Mouse (Mus musculus) liver, embryonic 16.5 days (tissue): ENCODE measurements at regions not wholly inside any gene's neighbourhood (a gene's known extent, or its start where the extent isn't known, plus 50 kb on each side); places are given as distances from the start of the nearest gene placed in this dataset.

Source experiments
- ATAC-seq: fragments of 200-750 bp; cut with Nextera tagmentation; 2 replicates; pipeline ENCODE4 v1.8.0; 2017; ENCODE audit warnings: low read depth, mild to moderate bottlenecking, moderate number of reproducible peaks, moderate library complexity
- H3K27ac ChIP-seq: fragments of 300-500 bp; sonication (generic); 2 replicates; pipeline ENCODE4 v1.5.1; 2014; ENCODE audit warnings: mild to moderate bottlenecking, low read length
- H3K27me3 ChIP-seq: fragments of 300-500 bp; sonication (generic); 2 replicates; pipeline ENCODE4 v1.6.1; 2014; ENCODE audit warnings: low read depth, low read length, mixed read lengths; ENCODE audit not compliant: control insufficient read depth, insufficient read depth
- H3K36me3 ChIP-seq: fragments of 300-500 bp; sonication (generic); 2 replicates; pipeline ENCODE4 v1.6.1; 2014; ENCODE audit warnings: mild to moderate bottlenecking; ENCODE audit not compliant: control insufficient read depth, insufficient read depth
- H3K4me1 ChIP-seq: fragments of 300-500 bp; sonication (generic); 2 replicates; pipeline ENCODE4 v1.6.1; 2014; ENCODE audit warnings: low read depth, low read length, mixed read lengths; ENCODE audit not compliant: control insufficient read depth
- H3K4me2 ChIP-seq: fragments of 300-500 bp; sonication (generic); 2 replicates; pipeline ENCODE4 v1.6.1; 2014; ENCODE audit warnings: low read depth, low read length, mixed read lengths
- H3K4me3 ChIP-seq: fragments of 300-500 bp; sonication (generic); 2 replicates; pipeline ENCODE4 v1.5.1; 2014; ENCODE audit warnings: low read depth, mild to moderate bottlenecking, low read length
- H3K9ac ChIP-seq: fragments of 300-500 bp; sonication (generic); 2 replicates; pipeline ENCODE4 v1.6.1; 2014; ENCODE audit warnings: low read depth, low read length
- H3K9me3 ChIP-seq: fragments of 300-500 bp; sonication (generic); replicated peaks from 2 replicates; pipeline ENCODE4 v1.6.1; 2016; ENCODE audit warnings: low read length; ENCODE audit not compliant: control insufficient read depth
- WGBS: fragments of 180-500 bp; shearing (Covaris S2); extraction: QIAGEN DNeasy Blood & Tissue Kit; methylation state at CpG from one replicate; pipeline ENCODE4 v1.1.7; 2014; ENCODE audit not compliant: insufficient replicate concordance; 5-methylcytosine and 5-hydroxymethylcytosine counted together

DNA sequence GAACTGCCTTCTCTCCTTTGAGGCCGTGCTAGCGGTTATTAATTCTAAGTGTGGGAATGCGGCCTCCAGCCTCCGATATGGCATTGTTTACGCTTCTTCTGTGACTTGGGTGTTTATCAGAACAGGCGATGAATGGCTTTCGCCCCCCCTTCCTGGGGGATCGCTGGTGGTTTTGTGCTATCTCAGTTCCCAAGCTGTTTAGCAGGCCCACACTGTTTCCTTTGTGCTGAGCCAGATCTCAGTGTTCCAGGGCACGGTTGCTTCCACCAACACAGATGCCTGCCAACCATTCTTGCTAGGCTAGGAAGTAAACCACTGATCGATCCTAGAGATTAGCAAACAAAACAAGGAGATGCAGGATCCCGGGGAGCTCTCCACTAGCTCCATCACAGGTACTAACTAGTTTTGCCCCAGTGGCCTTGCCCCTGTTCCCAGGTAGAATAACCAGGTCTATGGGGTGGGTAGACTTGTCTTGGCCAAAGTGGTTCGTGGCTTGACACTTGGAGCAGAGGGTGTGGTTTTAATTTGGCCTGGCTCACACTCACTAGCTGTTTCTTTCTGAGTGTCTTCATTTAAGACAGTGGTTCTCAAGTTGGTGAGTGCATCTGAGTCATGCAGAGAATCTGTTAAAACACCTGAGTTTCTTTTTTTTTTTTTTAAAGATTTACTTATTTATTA lies 50.9 kb upstream of the Ahctf1 start:
- peak; percentile 83 for ATAC-seq
- H3K9ac ChIP-seq = peak overlapping the region; percentile 27; the same call in 1 of the 2 replicates
- WGBS = 12% methylated on average over 12 of the region's 12 CpGs
- peak overlapping the region; percentile 68 for H3K27ac ChIP-seq
- H3K4me1 ChIP-seq = peaks cover 20% of the 10 kb centered on the region
- H3K4me3 ChIP-seq = peak overlapping the region; percentile 7; the same call in 1 of the 2 replicates
- no peaks in the 10 kb centered on the region for H3K36me3 ChIP-seq
- no peaks in the 10 kb centered on the region for H3K9me3 ChIP-seq
- H3K4me2 ChIP-seq = peak overlapping the region; percentile 49
- no peaks in the 10 kb centered on the region for H3K27me3 ChIP-seq
